Mouse (Mus musculus) kidney, adult 2 months (tissue): ENCODE data around the gene Ggcx.

Experiments
- CTCF ChIP-seq: fragments of 200-500 bp; conservative IDR thresholded peaks from 2 replicates; pipeline ENCODE4 v1.5.1; 2011; ENCODE audit warnings: low read depth, mild to moderate bottlenecking, control low read depth, low read length, moderate library complexity, mixed read lengths; ENCODE audit not compliant: insufficient read depth, insufficient read length
- POLR2A ChIP-seq: fragments of 200-500 bp; IDR thresholded peaks from one replicate; pipeline ENCODE4 v1.6.1; 2011; ENCODE audit warnings: low read depth, low read length, control low read depth

- TF ChIP-seq POLR2A (no peak), CTCF (no peak)
Observed at GRCm38 (mm10) chr6:72429061-72429842, 15.1 kb downstream of the Ggcx start.
